Mouse (Mus musculus): ENCODE results near the gene St6gal1. TPM values are rescaled to one million over a fixed set of nuclear protein-coding genes. Genes with fewer than 3 reads are reported as not detected.
A peak's percentile ranks its signal among the peaks of the same experiment; 100 is the strongest.
"Not testable (repeated sequence)": the region's sequence is repeated elsewhere in the genome, so short reads cannot be mapped to it uniquely, and the experiment has no call there.

St6gal1 gene
- 21.8 and 27.3 TPM in 2 replicates for total RNA-seq (2014; rRNA removed)
- polyA plus RNA-seq (2015; fragmentation: Nextera tagmentation; extraction: Ambion mirVana), result 16.4 and 18.6 TPM in 2 replicates

DNA sequence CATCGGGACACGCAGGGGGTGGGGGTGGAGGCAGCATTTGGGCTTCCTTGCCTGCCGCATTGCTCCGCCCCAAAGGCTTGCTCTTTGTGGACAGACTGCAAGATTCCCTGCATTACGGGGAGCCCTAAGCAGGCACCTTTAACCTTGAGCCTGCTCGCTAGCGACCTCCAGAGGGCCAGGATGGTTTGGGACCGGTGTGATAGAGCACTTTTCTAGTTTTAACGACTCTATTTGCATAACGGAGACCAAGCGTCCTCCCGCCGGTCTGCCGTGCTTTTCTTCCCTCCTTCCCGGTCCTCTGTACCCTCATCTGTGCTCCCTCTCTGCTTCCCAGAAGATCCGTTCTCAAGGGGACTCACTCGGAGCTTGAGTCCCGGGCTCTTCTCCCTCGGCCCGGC lies at the start of gene St6gal1:
St6gal1 (plus strand) TSS at position 70 of the 398 bp plus-strand sequence.
- DNase-seq (no peak), ATAC-seq (peak; percentile 45)
- Histone ChIP-seq H3K4me3 (ENCODE audit: low read depth, low read length) (peak within 1 kb of the TSS; percentile 88), H3K9ac (peak within 1 kb of the TSS; percentile 93), H3K4me2 (ENCODE audit: low read depth) (peak within 1 kb of the TSS; percentile 83), H3K27me3 (ENCODE audit: insufficient read depth, low read length) (no peaks in the 10 kb centered on the region), H3K9me3 (ENCODE audit: low read length) (no peaks in the 10 kb centered on the region), H3K27ac (ENCODE audit: low read depth, low read length) (peak within 1 kb of the TSS; percentile 92), H3K4me1 (ENCODE audit: insufficient read depth) (peaks cover 15% of the 10 kb centered on the region; the same call in 1 of the 2 replicates), H3K36me3 (ENCODE audit: insufficient read depth) (no peaks in the 10 kb centered on the region)
- TF ChIP-seq CTCF (IDR thresholded peaks at IDR 0.05; ENCODE audit: low read depth), result peak; percentile 73
- WGBS, result under 1% methylated on average over 20 of the region's 20 CpGs

GRCm38 (mm10) chr16:23174855-23175254 lies 49.7 kb upstream of the St6gal1 start:
- no peak for TF ChIP-seq CTCF (IDR thresholded peaks at IDR 0.05; ENCODE audit: low read depth)
- H3K27ac ChIP-seq (ENCODE audit: low read depth, low read length), result no peak overlapping the region
- no peaks in the 10 kb centered on the region for H3K36me3 ChIP-seq (ENCODE audit: insufficient read depth)
- H3K4me2 ChIP-seq (ENCODE audit: low read depth), result no peak overlapping the region
- 96% methylated on average over 5 of the region's 5 CpGs for WGBS
- H3K4me1 ChIP-seq (ENCODE audit: insufficient read depth), result no peaks in the 10 kb centered on the region
- ATAC-seq (no peak), DNase-seq (no peak)
- H3K4me3 ChIP-seq (ENCODE audit: low read depth, low read length), result no peak overlapping the region
- no peak overlapping the region for H3K9ac ChIP-seq
- no peaks in the 10 kb centered on the region for H3K9me3 ChIP-seq (ENCODE audit: low read length)
- H3K27me3 ChIP-seq (ENCODE audit: insufficient read depth, low read length), result no peaks in the 10 kb centered on the region

- H3K27ac ChIP-seq (ENCODE audit: low read depth, low read length), result no peak overlapping the region
- H3K9me3 ChIP-seq (ENCODE audit: low read length), result no peaks in the 10 kb centered on the region
- 70% methylated on average over 3 of the region's 3 CpGs for WGBS
- no peaks in the 10 kb centered on the region for H3K27me3 ChIP-seq (ENCODE audit: insufficient read depth, low read length)
- H3K36me3 ChIP-seq (ENCODE audit: insufficient read depth), result no peaks in the 10 kb centered on the region
- TF ChIP-seq CTCF (IDR thresholded peaks at IDR 0.05; ENCODE audit: low read depth), result no peak
- H3K4me1 ChIP-seq (ENCODE audit: insufficient read depth), result no peaks in the 10 kb centered on the region
- DNase-seq, result no peak
- no peak overlapping the region for H3K9ac ChIP-seq
- no peak for ATAC-seq
- no peak overlapping the region for H3K4me3 ChIP-seq (ENCODE audit: low read depth, low read length)
- no peak overlapping the region for H3K4me2 ChIP-seq (ENCODE audit: low read depth)
Observed at GRCm38 (mm10) chr16:23175956-23176355, 48.6 kb upstream of the St6gal1 start.

GRCm38 (mm10) chr16:23177856-23178255 lies 46.7 kb upstream of the St6gal1 start:
- Histone ChIP-seq H3K27ac (ENCODE audit: low read depth, low read length) (no peak overlapping the region), H3K9ac (no peak overlapping the region), H3K4me3 (ENCODE audit: low read depth, low read length) (no peak overlapping the region), H3K27me3 (ENCODE audit: insufficient read depth, low read length) (no peaks in the 10 kb centered on the region), H3K4me1 (ENCODE audit: insufficient read depth) (no peaks in the 10 kb centered on the region), H3K36me3 (ENCODE audit: insufficient read depth) (no peaks in the 10 kb centered on the region), H3K9me3 (ENCODE audit: low read length) (no peaks in the 10 kb centered on the region), H3K4me2 (ENCODE audit: low read depth) (no peak overlapping the region)
- ATAC-seq, result no peak
- no peak for DNase-seq
- no peak for TF ChIP-seq CTCF (IDR thresholded peaks at IDR 0.05; ENCODE audit: low read depth)
- WGBS, result 97% methylated on average over 2 of the region's 2 CpGs

GRCm38 (mm10) chr16:23178796-23179195 lies 45.7 kb upstream of the St6gal1 start:
- no peak overlapping the region for H3K4me3 ChIP-seq (ENCODE audit: low read depth, low read length)
- DNase-seq, result no peak
- no peak for TF ChIP-seq CTCF (IDR thresholded peaks at IDR 0.05; ENCODE audit: low read depth)
- H3K27me3 ChIP-seq (ENCODE audit: insufficient read depth, low read length), result no peaks in the 10 kb centered on the region
- no peaks in the 10 kb centered on the region for H3K9me3 ChIP-seq (ENCODE audit: low read length)
- H3K36me3 ChIP-seq (ENCODE audit: insufficient read depth), result no peaks in the 10 kb centered on the region
- H3K9ac ChIP-seq, result no peak overlapping the region
- 94% methylated on average over 5 of the region's 5 CpGs for WGBS
- no peak overlapping the region for H3K4me2 ChIP-seq (ENCODE audit: low read depth)
- no peak for ATAC-seq
- no peak overlapping the region for H3K27ac ChIP-seq (ENCODE audit: low read depth, low read length)
- H3K4me1 ChIP-seq (ENCODE audit: insufficient read depth), result no peaks in the 10 kb centered on the region

DNA sequence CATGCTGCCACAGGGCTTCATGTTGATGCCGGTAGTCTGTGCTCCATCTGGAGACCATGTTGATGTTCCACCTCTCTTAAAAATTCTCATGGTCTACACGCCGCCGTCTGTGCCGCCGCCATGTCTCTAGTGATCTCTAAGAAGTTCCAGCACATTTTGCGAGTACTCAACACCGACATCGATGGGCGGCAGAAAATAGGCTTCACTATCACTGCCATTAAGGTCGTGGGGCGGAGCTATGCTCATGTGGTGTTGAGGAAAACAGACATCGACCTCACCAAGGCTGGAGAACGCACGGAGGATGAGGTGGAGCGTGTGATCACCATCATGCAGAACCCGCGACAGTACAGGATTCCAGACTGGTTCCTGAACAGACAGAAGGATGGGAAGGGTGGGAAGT lies 45.1 kb upstream of the St6gal1 start:
- H3K4me3 ChIP-seq (ENCODE audit: low read depth, low read length); DNase-seq; H3K36me3 ChIP-seq (ENCODE audit: insufficient read depth); H3K4me1 ChIP-seq (ENCODE audit: insufficient read depth); H3K27me3 ChIP-seq (ENCODE audit: insufficient read depth, low read length); H3K27ac ChIP-seq (ENCODE audit: low read depth, low read length); ATAC-seq; H3K9ac ChIP-seq; H3K4me2 ChIP-seq (ENCODE audit: low read depth); H3K9me3 ChIP-seq (ENCODE audit: low read length): not testable (repeated sequence)
- 94% methylated on average over 18 of the region's 18 CpGs for WGBS

DNA sequence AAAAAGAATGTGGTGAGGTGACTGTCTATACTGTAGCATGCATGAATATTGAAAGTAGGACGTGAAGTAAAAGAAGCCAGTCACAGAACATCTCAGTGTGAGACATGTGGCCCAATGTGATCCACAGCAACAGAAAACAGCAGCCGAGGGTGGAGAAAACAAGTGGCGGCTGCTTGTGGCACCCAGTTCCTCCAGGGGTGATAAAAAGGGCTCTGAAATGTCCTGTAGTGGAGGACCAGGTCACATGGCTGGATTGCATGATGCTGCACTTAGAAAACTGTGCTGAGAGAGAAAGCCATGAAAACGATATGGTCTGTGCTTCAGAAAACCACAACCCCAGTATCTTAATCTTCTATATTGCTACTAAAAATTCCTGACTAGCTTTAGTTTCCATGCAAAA lies 43.5 kb upstream of the St6gal1 start:
- no peaks in the 10 kb centered on the region for H3K27me3 ChIP-seq (ENCODE audit: insufficient read depth, low read length)
- no peaks in the 10 kb centered on the region for H3K4me1 ChIP-seq (ENCODE audit: insufficient read depth)
- 84% methylated on average over 4 of the region's 4 CpGs for WGBS
- no peak overlapping the region for H3K4me2 ChIP-seq (ENCODE audit: low read depth)
- DNase-seq, result no peak
- no peak for TF ChIP-seq CTCF (IDR thresholded peaks at IDR 0.05; ENCODE audit: low read depth)
- no peaks in the 10 kb centered on the region for H3K9me3 ChIP-seq (ENCODE audit: low read length)
- ATAC-seq, result no peak
- no peak overlapping the region for H3K4me3 ChIP-seq (ENCODE audit: low read depth, low read length)
- H3K27ac ChIP-seq (ENCODE audit: low read depth, low read length), result no peak overlapping the region
- no peak overlapping the region for H3K9ac ChIP-seq
- H3K36me3 ChIP-seq (ENCODE audit: insufficient read depth), result no peaks in the 10 kb centered on the region

- no peak for TF ChIP-seq CTCF (IDR thresholded peaks at IDR 0.05; ENCODE audit: low read depth)
- DNase-seq (no peak), ATAC-seq (no peak)
- Histone ChIP-seq H3K4me1 (ENCODE audit: insufficient read depth) (no peaks in the 10 kb centered on the region), H3K36me3 (ENCODE audit: insufficient read depth) (no peaks in the 10 kb centered on the region), H3K4me3 (ENCODE audit: low read depth, low read length) (no peak overlapping the region), H3K9ac (no peak overlapping the region), H3K9me3 (ENCODE audit: low read length) (no peaks in the 10 kb centered on the region), H3K27ac (ENCODE audit: low read depth, low read length) (no peak overlapping the region), H3K4me2 (ENCODE audit: low read depth) (no peak overlapping the region), H3K27me3 (ENCODE audit: insufficient read depth, low read length) (no peaks in the 10 kb centered on the region)
- 83% methylated on average over 3 of the region's 3 CpGs for WGBS
Observed at GRCm38 (mm10) chr16:23181487-23181886, 43.1 kb upstream of the St6gal1 start.

Data from forebrain, postnatal 0 days (tissue).